Mouse (Mus musculus) hindbrain, embryonic 16.5 days (tissue): ENCODE data around the gene Stra6. TPM values are rescaled to one million over a fixed set of nuclear protein-coding genes. Genes with fewer than 3 reads are reported as not detected.

Experiments used
- ATAC-seq: fragments of 200-750 bp; cut with Nextera tagmentation; 2 replicates; pipeline ENCODE4 v1.8.0; 2017; ENCODE audit warnings: moderate TSS enrichment, moderate library complexity
- H3K27ac ChIP-seq: fragments of 300-500 bp; sonication (generic); 2 replicates; pipeline ENCODE4 v1.5.1; 2014; ENCODE audit warnings: low read depth, mild to moderate bottlenecking, control low read depth, low read length, moderate library complexity
- H3K27me3 ChIP-seq: fragments of 300-500 bp; sonication (generic); replicated peaks from 2 replicates; pipeline ENCODE4 v1.6.1; 2014; ENCODE audit warnings: low read length; ENCODE audit not compliant: control insufficient read depth, insufficient read depth
- H3K36me3 ChIP-seq: fragments of 300-500 bp; sonication (generic); 2 replicates; pipeline ENCODE4 v1.6.1; 2014; ENCODE audit warnings: mild to moderate bottlenecking, low read length, moderate library complexity, mixed read lengths; ENCODE audit not compliant: control insufficient read depth, insufficient read depth
- H3K4me1 ChIP-seq: fragments of 300-500 bp; sonication (generic); 2 replicates; pipeline ENCODE4 v1.6.1; 2014; ENCODE audit warnings: low read depth, low read length; ENCODE audit not compliant: control insufficient read depth, insufficient read depth
- H3K4me2 ChIP-seq: fragments of 300-500 bp; sonication (generic); 2 replicates; pipeline ENCODE4 v1.6.1; 2014; ENCODE audit warnings: mild to moderate bottlenecking, low read length, control low read depth, moderate library complexity
- H3K4me3 ChIP-seq: fragments of 300-500 bp; sonication (generic); 2 replicates; pipeline ENCODE4 v1.5.1; 2014; ENCODE audit warnings: mild to moderate bottlenecking, low read length, control low read depth, moderate library complexity
- H3K9ac ChIP-seq: fragments of 300-500 bp; sonication (generic); 2 replicates; pipeline ENCODE4 v1.6.1; 2014; ENCODE audit warnings: low read depth, mild to moderate bottlenecking, control low read depth, low read length, moderate library complexity
- H3K9me3 ChIP-seq: fragments of 300-500 bp; sonication (generic); 2 replicates; pipeline ENCODE4 v1.6.1; 2014; ENCODE audit warnings: mild to moderate bottlenecking, low read length, moderate library complexity; ENCODE audit not compliant: control insufficient read depth
- WGBS: fragments of 180-500 bp; shearing (Covaris S2); extraction: QIAGEN DNeasy Blood & Tissue Kit; methylation state at CpG from one replicate; pipeline ENCODE4 v1.1.7; 2014; 5-methylcytosine and 5-hydroxymethylcytosine counted together
- polyA plus RNA-seq: library from polyadenylated mRNA; unstranded; fragments of >200 nt; fragmentation: Nextera tagmentation; extraction: Ambion mirVana; gene quantifications from 2 replicates; pipeline ENCODE4 v1.2.1, GENCODE M21; 2015

Stra6 gene
- 11.6 and 16.4 TPM in 2 replicates for polyA plus RNA-seq

DNA sequence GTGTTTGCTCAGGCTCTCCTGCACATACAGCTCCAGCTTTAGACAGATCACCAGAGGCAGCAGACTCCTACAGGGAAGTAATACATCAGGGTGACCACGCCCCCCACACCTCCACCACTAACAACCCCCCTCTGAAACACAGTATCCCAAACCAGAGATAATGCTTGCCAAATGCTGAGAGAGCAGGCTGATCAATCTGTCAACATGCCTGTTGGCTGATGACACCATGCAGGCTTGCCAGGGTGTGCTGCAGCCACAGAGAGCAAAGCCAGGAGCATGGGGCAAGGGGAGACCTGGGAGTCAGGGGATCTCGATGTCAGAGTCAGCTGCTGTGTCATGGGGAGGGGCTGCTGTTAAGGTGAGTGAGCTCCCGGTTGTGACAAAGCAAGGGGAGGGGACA is at the start of gene Stra6:
Gene Stra6 (plus strand): TSS at position 258 of the 400 bp plus-strand sequence.
- no peaks in the 10 kb centered on the region for H3K36me3 ChIP-seq
- H3K4me1 ChIP-seq, result peaks cover 33% of the 10 kb centered on the region
- H3K27ac ChIP-seq, result no peak within 1 kb of the TSS
- no peak for ATAC-seq
- no peaks in the 10 kb centered on the region for H3K9me3 ChIP-seq
- H3K4me2 ChIP-seq, result no peak within 1 kb of the TSS
- no peaks in the 10 kb centered on the region for H3K27me3 ChIP-seq
- H3K4me3 ChIP-seq, result no peak within 1 kb of the TSS
- no peak within 1 kb of the TSS for H3K9ac ChIP-seq
- 53% methylated on average over 3 of the region's 3 CpGs for WGBS

- H3K9ac ChIP-seq, result no peak overlapping the region
- WGBS, result 67% methylated on average over 8 of the region's 8 CpGs
- no peak overlapping the region for H3K4me2 ChIP-seq
- H3K36me3 ChIP-seq, result no peaks in the 10 kb centered on the region
- ATAC-seq, result no peak
- no peak overlapping the region for H3K4me3 ChIP-seq
- H3K27ac ChIP-seq, result no peak overlapping the region
- H3K27me3 ChIP-seq, result no peaks in the 10 kb centered on the region
- no peaks in the 10 kb centered on the region for H3K9me3 ChIP-seq
- H3K4me1 ChIP-seq, result no peaks in the 10 kb centered on the region
These were observed 49.0 kb upstream of the Stra6 start for GRCm38 (mm10) chr9:58014393-58015160.

GRCm38 (mm10) chr9:58015856-58016255 is 47.7 kb upstream of the Stra6 start:
- Histone ChIP-seq H3K27ac (no peak overlapping the region), H3K9ac (no peak overlapping the region), H3K4me2 (no peak overlapping the region), H3K4me3 (no peak overlapping the region), H3K27me3 (no peaks in the 10 kb centered on the region), H3K9me3 (no peaks in the 10 kb centered on the region), H3K36me3 (no peaks in the 10 kb centered on the region), H3K4me1 (no peaks in the 10 kb centered on the region)
- ATAC-seq, result no peak
- 85% methylated on average over 6 of the region's 6 CpGs for WGBS

DNA sequence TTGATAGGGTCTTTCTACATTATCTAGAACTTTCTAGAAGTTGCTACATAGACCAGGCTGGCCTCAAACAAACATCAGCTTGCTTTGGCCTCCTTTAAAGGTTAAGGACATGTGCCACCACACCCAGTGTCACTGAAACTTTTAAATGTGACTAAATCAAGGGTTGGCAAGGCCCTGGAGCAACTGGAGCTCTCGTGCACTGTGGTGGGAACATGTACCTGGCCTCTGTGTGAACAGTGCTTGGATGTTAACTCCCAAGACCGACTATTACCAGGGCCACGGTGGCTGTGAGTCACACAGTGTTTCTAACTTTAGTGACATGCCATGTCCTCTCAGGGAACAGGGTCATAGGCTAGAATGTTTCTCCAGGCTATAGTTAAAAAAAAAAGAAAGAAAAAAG is 46.6 kb upstream of the Stra6 start:
- Histone ChIP-seq H3K4me2 (no peak overlapping the region), H3K27me3 (no peaks in the 10 kb centered on the region), H3K4me1 (no peaks in the 10 kb centered on the region), H3K36me3 (no peaks in the 10 kb centered on the region), H3K4me3 (no peak overlapping the region), H3K27ac (no peak overlapping the region), H3K9me3 (no peaks in the 10 kb centered on the region), H3K9ac (no peak overlapping the region)
- ATAC-seq, result no peak
- 79% methylated on average over 3 of the region's 3 CpGs for WGBS

GRCm38 (mm10) chr9:58018385-58018784 is 45.2 kb upstream of the Stra6 start:
- H3K27ac ChIP-seq, result no peak overlapping the region
- H3K9me3 ChIP-seq, result no peaks in the 10 kb centered on the region
- no peak overlapping the region for H3K4me2 ChIP-seq
- H3K9ac ChIP-seq, result no peak overlapping the region
- no peaks in the 10 kb centered on the region for H3K4me1 ChIP-seq
- no peaks in the 10 kb centered on the region for H3K27me3 ChIP-seq
- no peak overlapping the region for H3K4me3 ChIP-seq
- H3K36me3 ChIP-seq, result no peaks in the 10 kb centered on the region
- 93% methylated on average over 5 of the region's 5 CpGs for WGBS
- ATAC-seq, result no peak

DNA sequence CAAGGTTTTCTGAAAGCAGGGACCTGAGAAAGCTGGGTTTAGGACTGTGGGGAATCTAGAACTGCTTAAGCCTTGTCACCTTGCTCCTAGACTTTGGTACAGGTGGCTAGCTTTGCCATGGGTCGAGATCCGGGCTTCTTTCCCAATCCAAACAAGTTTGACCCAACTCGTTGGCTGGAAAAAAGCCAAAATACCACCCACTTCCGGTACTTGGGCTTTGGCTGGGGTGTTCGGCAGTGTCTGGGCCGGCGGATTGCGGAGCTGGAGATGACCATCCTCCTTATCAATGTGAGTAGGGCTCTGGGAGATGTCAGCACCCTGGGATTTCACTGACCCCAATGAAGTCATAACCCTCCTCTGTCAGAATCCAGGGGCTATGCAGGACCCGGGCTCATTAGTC is 37.6 kb upstream of the Stra6 start:
- Histone ChIP-seq H3K4me3 (no peak overlapping the region), H3K9me3 (no peaks in the 10 kb centered on the region), H3K27me3 (no peaks in the 10 kb centered on the region), H3K27ac (no peak overlapping the region), H3K4me2 (no peak overlapping the region), H3K36me3 (no peaks in the 10 kb centered on the region), H3K4me1 (no peaks in the 10 kb centered on the region), H3K9ac (no peak overlapping the region)
- ATAC-seq, result no peak
- WGBS, result 94% methylated on average over 9 of the region's 9 CpGs

DNA sequence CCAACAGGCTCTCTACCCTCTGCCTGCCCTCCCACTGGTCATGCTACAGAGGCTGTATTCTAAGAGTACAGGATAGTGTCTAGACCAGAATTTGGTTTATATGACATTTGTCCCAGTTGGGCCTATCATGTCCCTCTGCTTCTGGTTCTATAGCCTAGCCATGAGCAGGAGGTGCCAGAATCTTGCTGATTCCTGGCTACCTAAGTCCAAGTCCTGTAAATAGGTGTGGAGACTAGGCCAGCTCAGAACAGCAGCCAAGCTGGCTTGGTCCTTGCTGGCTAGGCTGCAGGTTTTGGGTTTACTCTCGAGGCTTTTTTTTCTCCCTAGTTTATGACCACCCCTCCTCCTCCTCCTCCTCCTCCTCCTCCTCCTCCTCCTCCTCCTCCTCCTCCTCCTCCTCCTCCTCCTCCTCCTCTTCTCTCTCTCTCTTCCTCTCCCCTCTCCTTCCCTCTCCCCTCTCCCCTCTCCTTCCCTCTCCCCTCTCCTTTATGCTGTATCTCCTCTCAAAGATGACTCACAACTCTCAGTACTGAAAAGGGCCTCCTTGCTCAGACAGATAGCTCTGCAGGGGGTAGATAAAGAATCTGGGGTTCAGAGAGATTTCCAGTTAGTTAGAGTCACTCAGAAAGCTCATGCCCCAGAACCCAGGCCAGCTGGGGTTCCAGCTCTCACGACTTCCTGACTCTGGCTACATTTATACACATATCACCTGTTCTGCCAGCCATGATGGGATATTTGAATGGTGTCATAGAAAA is 36.0 kb upstream of the Stra6 start:
- H3K9ac ChIP-seq, result no peak overlapping the region
- no peak overlapping the region for H3K27ac ChIP-seq
- no peaks in the 10 kb centered on the region for H3K36me3 ChIP-seq
- no peaks in the 10 kb centered on the region for H3K27me3 ChIP-seq
- WGBS, result 63% methylated on average over 2 of the region's 2 CpGs
- no peak for ATAC-seq
- no peak overlapping the region for H3K4me2 ChIP-seq
- no peak overlapping the region for H3K4me3 ChIP-seq
- no peaks in the 10 kb centered on the region for H3K9me3 ChIP-seq
- no peaks in the 10 kb centered on the region for H3K4me1 ChIP-seq

DNA sequence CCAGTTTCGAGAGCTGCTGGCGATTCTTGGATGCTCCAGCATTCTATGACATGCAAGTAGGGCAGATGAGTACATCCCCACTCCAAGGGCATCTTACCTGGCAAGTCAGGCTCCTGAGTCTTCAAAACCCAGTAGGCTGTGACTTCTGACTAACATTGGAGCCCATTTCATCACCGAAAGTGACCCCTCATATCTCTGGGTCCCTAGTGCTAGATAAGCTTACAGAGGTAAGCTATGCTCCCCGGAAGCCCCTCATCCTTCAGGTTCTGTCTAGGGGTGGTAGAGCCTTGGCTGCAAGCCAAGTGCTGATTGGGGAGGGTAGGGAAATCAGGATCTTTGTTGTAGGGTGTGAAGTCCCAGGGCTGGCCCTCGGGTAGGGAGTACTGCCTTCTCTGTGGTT is 34.7 kb upstream of the Stra6 start:
- no peak for ATAC-seq
- Histone ChIP-seq H3K4me3 (no peak overlapping the region), H3K36me3 (no peaks in the 10 kb centered on the region), H3K27ac (no peak overlapping the region), H3K9me3 (no peaks in the 10 kb centered on the region), H3K4me2 (no peak overlapping the region), H3K27me3 (no peaks in the 10 kb centered on the region), H3K4me1 (no peaks in the 10 kb centered on the region), H3K9ac (no peak overlapping the region)
- 76% methylated on average over 5 of the region's 5 CpGs for WGBS

DNA sequence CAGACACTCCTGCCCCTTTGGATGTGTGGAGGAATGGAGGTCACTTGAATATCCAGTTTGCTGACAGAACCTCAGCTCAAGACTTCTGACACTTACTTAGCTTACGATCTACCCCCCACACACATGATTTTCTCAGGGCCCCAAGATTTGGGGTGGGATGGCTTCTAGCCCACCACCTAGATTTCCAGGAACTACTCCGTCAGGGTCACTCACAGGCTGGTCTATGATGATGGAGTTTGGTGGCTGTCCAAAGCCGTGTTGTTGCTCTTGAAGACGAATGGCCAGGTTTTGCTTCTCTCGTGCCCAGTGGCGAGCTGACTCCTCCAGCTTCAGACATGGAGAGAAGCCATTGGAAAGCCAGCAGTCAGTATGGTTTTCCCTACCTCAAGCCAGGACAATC is 34.0 kb upstream of the Stra6 start:
- Histone ChIP-seq H3K27me3 (no peaks in the 10 kb centered on the region), H3K9ac (no peak overlapping the region), H3K4me2 (no peak overlapping the region), H3K36me3 (no peaks in the 10 kb centered on the region), H3K4me1 (no peaks in the 10 kb centered on the region), H3K4me3 (no peak overlapping the region), H3K27ac (no peak overlapping the region), H3K9me3 (no peaks in the 10 kb centered on the region)
- WGBS, result 93% methylated on average over 6 of the region's 6 CpGs
- ATAC-seq, result no peak
